Mouse (Mus musculus) erythroblast, embryonic 14.5 days (primary cell): ENCODE results near the gene Lrrc8a.

Experiments
- GATA1 ChIP-seq: IDR thresholded peaks from 2 replicates; pipeline ENCODE4 v1.6.1; 2012; ENCODE audit warnings: low read length, inconsistent platforms, mixed read lengths
- TAL1 ChIP-seq: IDR thresholded peaks from 3 replicates; pipeline ENCODE4 v1.6.1; 2012; ENCODE audit warnings: low read length, inconsistent platforms, mixed read lengths

DNA sequence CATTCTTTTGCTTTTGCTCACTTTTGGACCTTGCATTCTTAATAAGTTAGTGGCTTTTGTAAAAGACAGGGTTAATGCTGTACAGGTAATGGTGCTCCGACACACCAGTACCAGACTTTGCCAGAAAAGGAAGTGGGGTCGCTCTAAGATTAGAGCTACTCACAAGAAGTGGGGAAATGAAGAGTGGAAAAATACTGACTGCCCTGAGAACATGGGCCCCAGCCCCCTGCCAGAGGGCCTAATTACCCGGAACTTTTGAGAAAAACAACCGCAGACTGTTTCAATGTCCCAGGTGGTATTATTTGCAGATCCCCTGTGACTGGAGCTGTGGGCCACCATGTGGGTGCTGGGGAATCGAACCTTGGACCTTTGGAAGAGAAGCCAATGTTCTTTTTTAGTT, 1.9 kb upstream of the Lrrc8a start:
- TF ChIP-seq GATA1 (no peak), TAL1 (no peak)
